Mouse (Mus musculus): ENCODE data around the gene Tecpr2.

DNA sequence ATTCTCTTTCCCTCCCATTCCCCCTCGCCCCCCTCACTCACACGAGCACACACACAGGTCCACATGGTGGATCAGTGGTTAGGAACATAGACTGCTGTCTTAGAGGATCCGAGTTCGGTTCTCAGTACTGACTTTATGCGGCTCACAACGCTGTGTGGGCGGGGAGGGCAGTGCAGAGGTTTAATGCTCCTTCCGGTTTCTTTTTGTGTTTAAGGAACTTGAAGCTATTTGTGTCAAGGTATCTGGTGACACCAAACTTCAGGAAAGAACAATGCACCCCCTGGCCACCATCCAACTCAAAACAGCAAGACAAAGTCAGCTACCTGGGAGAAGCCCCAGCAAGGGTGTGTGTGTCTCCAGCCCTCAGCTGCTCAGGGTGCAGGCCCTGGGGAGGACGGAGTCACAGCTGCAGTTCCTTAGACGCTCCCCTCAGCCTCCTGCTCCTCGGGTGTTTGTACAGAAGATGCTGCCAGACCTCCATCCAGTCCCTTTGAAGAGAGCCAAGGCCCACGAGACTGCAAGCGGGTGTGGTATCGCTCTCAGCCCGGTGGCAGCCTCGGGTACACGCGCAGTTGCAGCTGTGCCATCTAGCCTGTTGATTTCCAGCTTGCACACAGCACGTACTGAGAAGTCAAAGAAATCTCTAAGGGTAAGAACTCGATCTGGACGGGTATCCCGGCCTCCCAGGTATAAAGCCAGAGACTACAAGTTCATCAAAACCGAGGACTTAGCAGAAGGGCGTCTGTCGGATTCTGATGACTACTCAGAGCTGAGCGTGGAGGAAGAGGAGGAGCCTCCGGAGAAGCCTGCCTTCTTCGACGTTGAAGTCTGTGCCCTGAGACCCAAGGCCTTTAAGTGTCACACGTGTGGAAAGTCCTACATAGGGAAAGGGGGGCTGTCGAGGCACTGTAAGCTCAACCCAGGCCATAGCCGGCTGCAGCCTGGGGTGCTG, 34.0 kb upstream of the Tecpr2 start:
- TF ChIP-seq GATA1 (IDR thresholded peaks at IDR 0.05; ENCODE audit: borderline replicate concordance, low read length) = no peak
- TF ChIP-seq FLI1 (IDR thresholded peaks at IDR 0.05; ENCODE audit: low read length) = no peak

Measured in megakaryocyte, embryonic 14.5 days (primary cell).